Mouse (Mus musculus): Measurements from ENCODE around the gene C2cd5.

GRCm38 (mm10) chr6:143142861-143143260, 42.9 kb upstream of the C2cd5 start:
- TF ChIP-seq POLR2A (IDR thresholded peaks at IDR 0.05; ENCODE audit: low read depth, low read length) (no peak), CTCF (IDR thresholded peaks at IDR 0.05; ENCODE audit: extremely low read depth, insufficient read depth, insufficient read length, insufficient replicate concordance) (no peak)

All from spleen, adult 2 months (tissue).